Mouse (Mus musculus) forebrain, embryonic 16.5 days (tissue): Measurements from ENCODE around the gene Cct7. TPM values are rescaled to one million over a fixed set of nuclear protein-coding genes. Genes with fewer than 3 reads are reported as not detected.
A peak's percentile ranks its signal among the peaks of the same experiment; 100 is the strongest.
"Not testable (repeated sequence)": the region's sequence is repeated elsewhere in the genome, so short reads cannot be mapped to it uniquely, and the experiment has no call there.

Experiments used
- ATAC-seq: fragments of 200-750 bp; cut with Nextera tagmentation; 2 replicates; pipeline ENCODE4 v1.8.0; 2017; ENCODE audit warnings: mild to moderate bottlenecking, moderate library complexity
- H3K27ac ChIP-seq: fragments of 300-500 bp; sonication (generic); 2 replicates; pipeline ENCODE4 v1.5.1; 2014; ENCODE audit warnings: low read length, control low read depth
- H3K27me3 ChIP-seq: fragments of 300-500 bp; sonication (generic); replicated peaks from 2 replicates; pipeline ENCODE4 v1.6.1; 2014; ENCODE audit warnings: low read length; ENCODE audit not compliant: control insufficient read depth, insufficient read depth
- H3K36me3 ChIP-seq: fragments of 300-500 bp; sonication (generic); 2 replicates; pipeline ENCODE4 v1.6.1; 2014; ENCODE audit not compliant: control insufficient read depth, insufficient read depth
- H3K4me1 ChIP-seq: fragments of 300-500 bp; sonication (generic); replicated peaks from 2 replicates; pipeline ENCODE4 v1.6.1; 2014; ENCODE audit warnings: low read length; ENCODE audit not compliant: control insufficient read depth, insufficient read depth
- H3K4me2 ChIP-seq: fragments of 300-500 bp; sonication (generic); 2 replicates; pipeline ENCODE4 v1.6.1; 2014; ENCODE audit warnings: mild to moderate bottlenecking, low read length, control low read depth
- H3K4me3 ChIP-seq: fragments of 300-500 bp; sonication (generic); replicated peaks from 2 replicates; pipeline ENCODE4 v1.5.1; 2014; ENCODE audit warnings: mild to moderate bottlenecking, low read length, control low read depth
- H3K9ac ChIP-seq: fragments of 300-500 bp; sonication (generic); replicated peaks from 2 replicates; pipeline ENCODE4 v1.6.1; 2014; ENCODE audit warnings: low read depth, low read length, control low read depth
- H3K9me3 ChIP-seq: fragments of 300-500 bp; sonication (generic); 2 replicates; pipeline ENCODE4 v1.6.1; 2016; ENCODE audit warnings: low read length; ENCODE audit not compliant: control insufficient read depth
- WGBS: fragments of 180-500 bp; shearing (Covaris S2); extraction: QIAGEN DNeasy Blood & Tissue Kit; methylation state at CpG from one replicate; pipeline ENCODE4 v1.1.7; 2014; 5-methylcytosine and 5-hydroxymethylcytosine counted together
- polyA plus RNA-seq: library from polyadenylated mRNA; unstranded; fragments of >200 nt; fragmentation: Nextera tagmentation; extraction: Ambion mirVana; gene quantifications from 2 replicates; pipeline ENCODE4 v1.2.1, GENCODE M21; 2015

Gene Cct7
- polyA plus RNA-seq, 1 experiment from 2014 or later, result 671 TPM

DNA sequence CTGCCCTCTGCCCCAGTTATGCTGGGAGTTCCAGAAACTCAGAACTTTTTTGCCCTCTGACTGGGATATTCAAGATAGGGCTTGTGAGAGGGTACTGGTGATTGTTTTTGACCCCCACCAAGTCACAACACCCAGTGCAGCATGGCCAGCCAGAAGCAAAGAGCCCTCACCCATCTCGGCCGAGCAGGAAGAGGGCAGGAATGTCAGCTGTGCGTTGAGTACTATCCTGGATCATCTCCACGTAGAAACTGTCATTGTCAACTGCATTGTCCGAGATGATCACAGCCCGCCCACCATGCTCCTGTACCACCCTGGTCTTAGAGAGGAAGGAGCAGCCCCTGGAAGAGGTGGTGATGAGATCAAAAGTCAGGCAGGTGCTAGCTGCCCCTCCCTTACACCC, 4.0 kb upstream of the Cct7 start:
- H3K27ac ChIP-seq, result no peak overlapping the region
- no peak for ATAC-seq
- no peak overlapping the region for H3K4me2 ChIP-seq
- H3K4me1 ChIP-seq, result peaks cover 6% of the 10 kb centered on the region; the same call in 1 of the 2 replicates
- H3K9ac ChIP-seq, result no peak overlapping the region
- no peak overlapping the region for H3K4me3 ChIP-seq
- H3K27me3 ChIP-seq, result no peaks in the 10 kb centered on the region
- 0 out of 2 replicates have a peak, but pooled peaks cover 2% of the 10 kb centered on the region for H3K36me3 ChIP-seq
- no peaks in the 10 kb centered on the region for H3K9me3 ChIP-seq
- 90% methylated on average over 6 of the region's 6 CpGs for WGBS

DNA sequence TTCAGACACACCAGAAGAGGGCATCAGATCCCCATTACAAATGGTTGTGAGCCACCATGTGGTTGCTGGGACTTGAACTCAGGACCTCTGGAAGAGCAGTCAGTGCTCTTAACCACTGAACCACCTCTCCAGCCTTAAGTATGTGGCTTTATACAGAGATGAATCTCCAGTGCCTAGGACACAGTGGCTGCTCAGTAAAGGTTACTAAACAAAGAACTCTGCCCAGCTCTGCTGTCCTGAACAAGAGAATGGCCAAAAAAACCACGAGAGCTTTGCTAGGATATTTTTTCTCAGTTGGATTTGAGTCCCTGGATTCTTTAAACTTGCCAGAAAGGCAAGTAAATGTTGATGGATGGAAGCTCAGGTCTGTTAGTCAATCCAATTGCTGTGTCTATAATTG, 1.2 kb upstream of the Cct7 start:
- not testable (repeated sequence) for H3K4me3 ChIP-seq, H3K9ac ChIP-seq, H3K36me3 ChIP-seq, H3K9me3 ChIP-seq, ATAC-seq, H3K4me2 ChIP-seq, H3K27ac ChIP-seq, H3K27me3 ChIP-seq
- H3K4me1 ChIP-seq, result peaks cover 28% of the 10 kb centered on the region
- WGBS, result 63% methylated on average over 1 of the region's 1 CpGs

DNA sequence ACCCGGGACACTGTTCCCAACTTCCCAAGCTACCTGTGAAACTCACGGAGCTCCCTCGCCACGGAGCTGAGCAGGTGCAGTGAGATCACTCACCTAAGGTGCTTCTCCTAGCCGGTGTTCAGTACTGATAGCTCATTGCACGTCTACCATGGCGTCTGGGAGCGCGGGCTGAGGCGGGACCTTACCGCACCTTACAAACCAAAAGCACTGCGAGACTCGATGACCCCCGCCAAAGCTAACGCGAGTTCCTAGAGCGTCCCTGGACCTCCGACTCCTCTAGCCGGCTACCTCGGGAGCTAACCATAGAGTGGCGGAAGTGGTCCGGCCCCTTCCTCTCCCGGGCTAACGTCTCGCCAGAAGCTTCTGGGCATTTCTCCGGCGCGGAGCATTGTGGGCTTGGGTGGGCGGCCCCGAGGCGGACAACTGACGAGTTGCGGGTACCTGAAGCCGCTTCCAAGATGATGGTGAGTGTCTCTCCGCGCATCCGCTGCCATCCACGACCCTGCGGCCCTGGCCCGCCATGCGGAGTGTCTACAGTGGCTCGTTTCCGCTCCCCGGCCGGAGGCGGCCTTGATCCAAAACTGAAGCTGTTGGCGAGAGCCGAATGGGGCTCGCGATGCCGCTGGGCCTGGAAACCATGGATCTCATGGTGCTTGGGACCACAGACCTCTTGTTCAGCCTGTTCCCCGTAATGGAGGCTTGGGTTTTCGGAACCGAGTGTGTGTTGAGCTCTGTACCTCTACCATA, 523 bp downstream of the Cct7 start, which contains the start of gene Pradc1:
Gene Pradc1 (minus strand): TSS at position 307 of the 747 bp plus-strand sequence.
- H3K9me3 ChIP-seq, result no peaks in the 10 kb centered on the region
- WGBS, result under 1% methylated on average over 53 of the region's 54 CpGs
- no peaks in the 10 kb centered on the region for H3K36me3 ChIP-seq
- H3K4me1 ChIP-seq, result peaks cover 40% of the 10 kb centered on the region
- H3K4me2 ChIP-seq, result peak within 1 kb of the TSS; percentile 94
- H3K9ac ChIP-seq, result peak within 1 kb of the TSS; percentile 88
- ATAC-seq, result peak; percentile 93
- no peaks in the 10 kb centered on the region for H3K27me3 ChIP-seq
- peak within 1 kb of the TSS; percentile 92 for H3K27ac ChIP-seq
- H3K4me3 ChIP-seq, result peak within 1 kb of the TSS; percentile 88

DNA sequence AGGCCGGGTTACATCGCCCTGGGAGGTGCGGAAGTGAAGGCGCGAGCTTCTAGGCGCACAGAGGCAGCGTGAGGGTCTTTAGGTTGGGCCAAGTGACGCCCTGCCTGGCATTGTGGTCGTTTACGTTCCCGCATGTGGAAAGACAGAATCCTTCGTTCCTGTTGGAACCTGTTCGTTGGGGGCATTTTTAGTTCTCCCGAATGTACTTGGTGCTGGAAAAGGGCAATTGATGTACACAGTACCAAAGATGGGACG, 1.0 kb downstream of the Cct7 start:
- H3K4me2 ChIP-seq, result peak overlapping the region; percentile 94
- ATAC-seq, result peak; percentile 7
- H3K27me3 ChIP-seq, result no peaks in the 10 kb centered on the region
- no peaks in the 10 kb centered on the region for H3K9me3 ChIP-seq
- H3K4me1 ChIP-seq, result peaks cover 40% of the 10 kb centered on the region
- under 1% methylated on average over 15 of the region's 15 CpGs for WGBS
- no peaks in the 10 kb centered on the region for H3K36me3 ChIP-seq
- H3K4me3 ChIP-seq, result peak overlapping the region; percentile 88
- H3K9ac ChIP-seq, result peak overlapping the region; percentile 88
- H3K27ac ChIP-seq, result peak overlapping the region; percentile 92

- no peaks in the 10 kb centered on the region for H3K36me3 ChIP-seq
- H3K4me1 ChIP-seq, result peaks cover 40% of the 10 kb centered on the region
- peak overlapping the region; percentile 88 for H3K9ac ChIP-seq
- H3K27me3 ChIP-seq, result no peaks in the 10 kb centered on the region
- 12% methylated on average over 7 of the region's 7 CpGs for WGBS
- peak overlapping the region; percentile 88 for H3K4me3 ChIP-seq
- H3K27ac ChIP-seq, result peak overlapping the region; percentile 92; the same call in 1 of the 2 replicates
- H3K9me3 ChIP-seq, result no peaks in the 10 kb centered on the region
- ATAC-seq, result no peak
- peak overlapping the region; percentile 94 for H3K4me2 ChIP-seq
Measured at GRCm38 (mm10) chr6:85452816-85453215, 1.5 kb downstream of the Cct7 start.

- no peak overlapping the region for H3K4me3 ChIP-seq
- no peak for ATAC-seq
- no peak overlapping the region for H3K9ac ChIP-seq
- H3K36me3 ChIP-seq, result peaks cover 38% of the 10 kb centered on the region
- H3K4me2 ChIP-seq, result no peak overlapping the region
- H3K27me3 ChIP-seq, result no peaks in the 10 kb centered on the region
- no peaks in the 10 kb centered on the region for H3K9me3 ChIP-seq
- 86% methylated on average over 2 of the region's 2 CpGs for WGBS
- peaks cover 14% of the 10 kb centered on the region for H3K4me1 ChIP-seq
- no peak overlapping the region for H3K27ac ChIP-seq
Measured at GRCm38 (mm10) chr6:85459621-85460020, 8.3 kb downstream of the Cct7 start.

- H3K9me3 ChIP-seq, result no peaks in the 10 kb centered on the region
- no peak overlapping the region for H3K4me2 ChIP-seq
- ATAC-seq, result no peak
Measured at GRCm38 (mm10) chr6:85465381-85465780, 14.1 kb downstream of the Cct7 start.

GRCm38 (mm10) chr6:85469660-85470430, 18.5 kb downstream of the Cct7 start:
- peaks cover 38% of the 10 kb centered on the region for H3K36me3 ChIP-seq

More at GRCm38 (mm10) chr6:85465381-85465780, 14.1 kb downstream of the Cct7 start:
- Histone ChIP-seq H3K36me3 (peaks cover 74% of the 10 kb centered on the region), H3K27ac (no peak overlapping the region), H3K9ac (no peak overlapping the region), H3K4me3 (no peak overlapping the region), H3K4me1 (no peaks in the 10 kb centered on the region), H3K27me3 (no peaks in the 10 kb centered on the region)

DNA sequence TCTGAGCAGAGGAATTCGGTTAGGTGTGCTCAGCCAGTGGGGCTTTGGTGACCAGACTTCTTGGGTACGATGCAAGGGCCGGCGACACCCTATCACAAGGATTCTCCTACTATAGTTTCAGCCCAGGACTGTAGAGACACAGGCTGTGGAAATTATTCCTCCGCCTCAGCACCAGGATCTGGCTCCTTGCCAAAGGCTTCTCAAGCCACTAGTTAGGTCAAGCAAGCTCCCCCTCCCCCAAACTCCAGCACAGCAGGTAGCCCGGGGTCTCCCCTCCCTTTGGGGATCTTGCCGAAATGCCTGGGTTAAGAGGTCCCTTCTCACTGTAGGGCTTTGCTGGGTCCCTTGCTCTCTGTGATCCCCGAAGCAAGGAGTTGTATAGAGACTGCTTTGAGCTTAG, 20.6 kb downstream of the Cct7 start:
- no peaks in the 10 kb centered on the region for H3K27me3 ChIP-seq
- H3K4me1 ChIP-seq, result no peaks in the 10 kb centered on the region
- no peak overlapping the region for H3K4me2 ChIP-seq
- ATAC-seq, result no peak
- H3K4me3 ChIP-seq, result no peak overlapping the region
- H3K9me3 ChIP-seq, result no peaks in the 10 kb centered on the region
- no peak overlapping the region for H3K27ac ChIP-seq
- H3K9ac ChIP-seq, result no peak overlapping the region
- WGBS, result 56% methylated on average over 8 of the region's 8 CpGs
- H3K36me3 ChIP-seq, result peaks cover 24% of the 10 kb centered on the region

More at GRCm38 (mm10) chr6:85469660-85470430, 18.5 kb downstream of the Cct7 start:
- no peak overlapping the region for H3K27ac ChIP-seq
- H3K4me1 ChIP-seq, result no peaks in the 10 kb centered on the region
- no peak overlapping the region for H3K4me3 ChIP-seq
- no peak overlapping the region for H3K4me2 ChIP-seq
- no peaks in the 10 kb centered on the region for H3K9me3 ChIP-seq
- no peak overlapping the region for H3K9ac ChIP-seq
- ATAC-seq, result peak; percentile 32
- no peaks in the 10 kb centered on the region for H3K27me3 ChIP-seq
- 73% methylated on average over 5 of the region's 5 CpGs for WGBS
